Mouse (Mus musculus) kidney, adult 11 months (tissue): ENCODE data around the gene Rcan2.

Experiments used
- DNase-seq: peaks from one replicate; pipeline ENCODE4 v3.0.0; 2022

The Rcan2 gene

DNA sequence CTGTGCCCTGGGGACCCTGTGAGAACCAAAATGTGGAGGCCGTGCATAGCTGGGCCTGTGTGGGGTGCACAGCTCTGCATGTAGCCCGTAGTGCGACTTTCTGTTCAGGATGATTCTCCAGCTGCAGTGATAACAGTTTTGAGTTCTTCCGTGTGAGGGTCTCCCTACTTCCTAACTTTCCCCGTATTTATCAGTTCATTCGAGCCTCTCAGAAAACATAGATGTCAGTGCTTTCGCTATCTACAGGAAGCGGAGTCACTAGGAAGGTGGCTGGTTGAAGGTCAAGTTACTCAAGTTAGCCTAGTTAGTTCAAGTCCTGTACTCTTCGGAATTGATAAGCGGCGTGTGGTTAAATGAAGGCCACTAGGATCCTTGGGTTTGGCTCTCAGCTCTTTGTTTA, 130.6 kb downstream of the Rcan2 start:
- no peak for DNase-seq

DNA sequence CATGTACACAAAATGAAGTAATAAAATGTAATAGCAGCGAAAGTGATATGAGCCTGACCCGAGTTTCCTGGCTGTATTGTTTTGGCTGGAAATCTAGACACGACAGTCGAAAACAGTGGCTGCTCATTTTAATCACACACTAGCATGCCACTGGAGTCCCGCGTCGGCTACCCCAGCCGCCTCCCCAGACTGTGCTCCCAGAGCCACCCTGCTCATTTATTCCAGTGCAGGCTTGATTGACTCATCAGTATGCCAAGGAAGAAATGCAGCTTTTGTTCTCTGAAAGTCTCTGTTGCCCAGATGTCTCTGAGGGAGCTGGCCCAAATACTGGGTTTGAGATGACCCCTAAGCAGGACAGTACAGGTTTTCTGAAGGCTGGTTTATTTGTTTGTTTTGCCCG, 132.9 kb downstream of the Rcan2 start:
- no peak for DNase-seq

DNA sequence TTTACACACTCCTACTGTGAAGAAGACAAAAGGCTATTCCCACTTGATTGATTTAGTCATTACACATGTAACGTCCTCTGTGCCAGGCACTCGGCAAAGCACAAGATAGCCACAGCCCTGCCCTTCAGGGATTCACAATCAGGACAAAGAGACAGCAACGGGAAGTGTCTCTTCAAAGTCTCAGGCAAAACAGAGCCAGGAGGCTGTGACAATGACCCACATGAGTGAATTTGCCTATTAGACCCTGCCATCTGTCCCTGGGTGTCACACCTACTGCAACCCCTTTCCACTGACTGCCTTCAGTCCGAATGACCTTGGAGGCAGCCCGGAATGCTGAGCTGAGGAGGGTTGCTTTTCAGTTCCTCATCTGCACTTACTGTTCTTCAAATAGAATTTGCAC, 151.1 kb downstream of the Rcan2 start:
- DNase-seq = no peak

DNA sequence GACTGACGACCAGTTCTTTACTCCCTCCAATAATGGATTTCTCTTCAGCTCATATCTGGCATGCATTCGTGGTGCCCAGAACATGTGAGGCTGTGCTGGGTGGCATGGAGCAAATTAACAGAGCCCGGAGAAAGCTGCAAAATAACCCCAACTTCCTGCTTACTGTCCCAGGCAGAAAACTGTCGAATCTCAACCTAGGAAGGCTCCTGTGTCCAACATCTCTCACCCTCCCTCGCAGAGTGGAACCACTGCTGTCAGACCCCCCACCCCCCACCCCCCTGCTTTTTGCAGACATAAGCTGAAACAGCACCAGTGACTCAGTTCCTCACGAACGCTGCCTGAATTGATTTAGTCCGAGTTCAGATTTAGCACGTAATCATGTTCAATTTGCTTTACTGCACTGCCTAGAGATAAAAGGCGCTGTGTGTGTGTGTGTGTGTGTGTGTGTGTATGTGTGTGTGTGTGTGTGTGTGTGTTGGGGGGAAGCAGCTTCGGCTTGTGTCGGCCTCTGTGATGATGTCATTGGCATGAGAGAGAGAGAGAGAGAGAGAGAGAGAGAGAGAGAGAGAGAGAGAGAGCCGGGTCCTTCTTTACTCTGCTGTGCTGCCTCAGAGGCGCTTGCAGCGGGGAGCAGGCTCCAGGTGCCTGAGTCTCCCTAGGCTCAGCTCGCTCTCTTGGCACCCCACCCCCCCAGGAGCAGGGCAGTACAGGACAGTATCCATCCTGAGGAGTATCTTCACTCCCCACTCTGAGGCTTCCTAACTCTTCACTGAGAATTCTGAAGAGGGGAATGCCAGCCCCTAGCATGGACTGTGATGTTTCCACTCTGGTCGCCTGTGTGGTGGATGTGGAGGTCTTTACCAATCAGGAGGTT, 151.7 kb downstream of the Rcan2 start:
- DNase-seq = no peak

DNA sequence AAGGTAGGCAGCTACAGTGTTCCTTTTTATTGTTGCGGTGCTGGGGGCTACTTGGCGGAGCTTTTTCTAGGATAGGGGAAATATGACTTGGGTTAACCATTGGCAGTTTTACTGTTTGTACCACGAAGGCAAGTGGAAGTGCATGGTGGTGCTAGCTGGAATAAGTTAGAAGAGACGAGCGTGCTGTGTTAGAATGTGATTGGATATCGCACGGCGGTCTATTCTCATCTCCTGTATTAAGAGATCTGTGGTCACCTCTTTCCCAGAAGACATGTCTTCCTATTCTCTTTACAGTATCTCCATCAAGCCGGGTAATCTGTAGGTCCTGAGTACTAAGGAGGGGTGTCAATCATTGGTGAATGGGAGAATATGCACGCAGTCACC, 152.4 kb downstream of the Rcan2 start:
- DNase-seq = no peak

DNA sequence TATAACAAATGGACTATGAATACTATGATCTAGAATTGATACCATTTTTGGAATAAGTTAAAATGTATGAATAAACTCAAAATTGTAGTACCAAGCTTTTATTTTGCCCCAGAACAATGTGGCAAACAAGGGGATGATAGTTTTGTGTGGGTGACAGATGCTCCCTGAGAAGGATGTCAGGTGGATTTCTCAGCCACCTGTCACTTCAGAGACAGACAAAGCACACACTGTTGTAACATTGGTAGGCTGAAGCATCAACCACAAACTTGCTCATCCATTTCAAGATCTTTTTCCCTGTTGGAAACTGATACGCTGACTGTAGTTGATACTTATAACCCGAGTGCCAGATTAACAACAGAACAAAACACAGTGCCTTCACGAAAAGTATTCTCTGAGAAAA, 158.6 kb downstream of the Rcan2 start:
- DNase-seq = no peak

DNA sequence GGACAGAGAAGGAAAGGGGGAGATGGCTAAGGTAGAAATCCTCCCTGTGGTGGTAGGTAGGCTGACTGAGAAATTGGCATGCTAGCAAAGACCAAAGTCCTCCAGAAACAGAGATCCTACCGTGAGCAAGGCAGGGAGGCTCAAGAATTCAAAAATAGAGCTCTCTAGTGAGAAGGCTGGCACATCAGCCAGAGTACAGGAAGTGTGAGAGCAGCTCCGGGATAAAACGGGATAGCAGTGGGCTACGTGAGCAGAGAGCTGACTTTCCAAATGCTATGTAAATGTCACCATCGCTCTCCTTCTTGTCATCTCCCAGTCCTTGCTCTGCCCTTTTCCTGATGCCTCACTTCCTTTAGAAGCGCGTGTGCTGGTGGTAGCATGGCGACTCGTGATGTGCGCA, 168.8 kb downstream of the Rcan2 start:
- DNase-seq = no peak

DNA sequence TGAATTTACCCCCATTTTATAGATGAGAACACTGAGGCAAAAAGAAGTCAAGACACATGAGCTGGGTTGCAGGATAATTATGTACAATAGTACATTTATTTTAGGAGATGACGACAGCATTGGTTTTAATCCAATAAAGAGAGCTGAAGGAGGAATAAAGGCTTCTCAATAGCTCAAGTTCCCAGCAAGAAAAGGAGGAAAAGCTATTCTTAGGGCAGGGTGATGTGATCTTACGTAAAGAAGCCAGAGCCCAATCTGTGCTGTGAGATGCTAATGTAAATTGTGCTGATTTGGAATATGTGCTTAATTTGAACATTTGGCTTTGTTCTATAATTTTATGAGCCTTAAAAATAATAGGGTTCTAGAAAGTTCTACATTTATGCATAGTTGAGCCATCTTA, 176.4 kb downstream of the Rcan2 start:
- no peak for DNase-seq

GRCm38 (mm10) chr17:43979925-43980324, 178.8 kb downstream of the Rcan2 start:
- DNase-seq = no peak

- DNase-seq = no peak
These were observed 181.4 kb downstream of the Rcan2 start for GRCm38 (mm10) chr17:43982505-43982904.

DNA sequence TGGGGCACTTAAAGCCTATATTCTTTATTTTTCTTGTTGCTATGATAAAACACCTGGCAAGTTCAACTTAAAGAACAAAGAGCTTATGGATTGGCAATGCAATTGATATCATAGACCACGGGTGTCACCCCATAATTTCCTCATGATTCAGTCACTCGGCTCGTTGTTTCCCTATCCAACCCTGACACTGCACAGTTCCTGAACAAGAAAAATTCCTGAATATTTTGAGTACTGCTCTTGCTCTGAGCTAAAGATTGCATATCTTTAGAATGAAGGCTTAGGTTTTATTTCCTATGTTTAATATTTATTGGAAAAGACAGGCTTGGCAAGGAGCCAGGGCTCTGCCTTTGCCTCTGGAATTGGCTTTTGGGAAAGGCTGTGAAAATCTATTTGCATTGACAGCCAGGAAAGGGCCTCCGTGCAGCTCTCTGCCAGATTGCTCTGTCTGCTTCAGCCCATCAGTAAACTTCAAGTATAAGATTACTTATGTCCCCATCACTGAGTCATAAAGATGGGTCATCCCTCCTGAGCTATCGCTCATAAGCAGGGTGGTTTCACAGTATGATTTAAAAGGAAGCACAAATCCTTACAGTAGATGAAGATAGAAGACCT, 188.3 kb downstream of the Rcan2 start:
- no peak for DNase-seq

DNA sequence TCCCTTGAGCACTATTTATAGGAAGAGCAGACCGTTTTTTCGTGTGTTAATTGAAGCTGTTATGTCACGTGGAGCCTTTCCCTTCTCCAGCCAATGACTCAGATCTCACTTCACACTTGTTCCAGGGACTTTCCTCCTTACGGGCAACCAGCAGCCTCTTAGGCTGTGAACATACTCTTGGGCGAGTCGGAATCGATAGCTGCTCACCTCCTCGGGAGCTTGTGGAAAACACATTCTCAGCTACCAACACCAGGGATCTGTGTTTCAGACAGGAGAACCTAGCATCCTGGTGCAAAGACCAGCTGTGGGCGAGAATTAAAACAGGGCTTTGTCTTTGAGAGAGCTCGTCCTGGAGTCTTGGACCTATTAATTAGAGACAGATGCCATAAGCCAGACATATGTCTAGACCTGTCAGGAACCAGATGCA, 189.8 kb downstream of the Rcan2 start:
- DNase-seq = no peak

DNA sequence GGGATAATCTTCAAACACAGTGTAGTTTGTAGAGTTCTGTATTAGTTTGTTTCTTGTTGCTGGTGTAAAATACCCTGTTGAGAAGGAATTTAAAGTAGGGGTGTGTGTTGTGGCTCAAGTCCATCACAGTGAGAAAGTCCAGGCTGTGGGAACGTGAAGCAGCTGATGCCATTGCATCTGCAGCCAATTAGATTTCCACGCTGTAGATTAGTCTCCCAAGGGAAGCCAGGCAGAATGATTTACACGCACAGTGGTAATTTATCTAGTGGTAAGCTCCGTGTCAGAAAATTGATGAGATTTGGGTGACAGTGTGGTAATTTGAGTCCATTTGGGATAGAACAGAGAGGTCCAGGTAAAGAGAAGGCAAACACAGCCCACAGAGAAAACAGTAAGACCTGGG, 192.9 kb downstream of the Rcan2 start:
- DNase-seq = no peak

DNA sequence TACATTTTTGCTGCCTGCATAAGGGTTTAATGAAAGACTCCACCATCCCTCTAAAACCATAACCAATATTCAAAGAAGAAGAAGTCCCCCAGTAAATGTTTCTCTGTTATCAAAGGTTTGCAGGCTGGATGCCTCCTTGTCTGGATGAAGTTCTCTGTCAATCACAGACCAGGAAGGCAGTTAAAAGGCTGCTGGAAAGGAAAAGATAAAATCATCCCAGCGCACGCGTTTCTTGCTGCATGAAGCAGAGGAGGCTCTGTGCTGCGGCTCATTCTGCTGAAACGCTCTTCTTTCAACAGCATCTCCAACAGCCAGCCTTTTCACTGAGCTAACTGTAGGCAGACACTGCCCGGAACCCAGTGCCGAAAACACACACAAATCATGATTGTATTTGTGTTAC, 196.4 kb downstream of the Rcan2 start:
- no peak for DNase-seq

DNA sequence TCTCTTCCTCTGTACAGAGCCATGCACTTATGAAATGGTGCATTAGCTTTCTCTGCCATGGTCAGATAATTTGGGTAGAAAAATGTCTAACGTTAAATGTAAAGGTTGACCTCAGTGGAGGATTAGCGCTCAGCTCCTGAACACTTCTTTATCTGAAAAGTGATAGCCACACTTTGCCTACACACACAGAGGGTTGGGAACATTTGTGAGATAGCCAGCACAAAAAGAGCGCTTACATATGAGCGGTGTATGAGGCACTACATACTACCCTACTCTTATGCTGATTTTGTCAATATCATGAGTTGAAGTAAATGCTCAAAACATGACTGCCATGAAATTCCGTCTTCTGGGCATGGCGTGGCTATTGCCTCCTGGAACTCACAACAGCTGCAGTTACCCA, 196.9 kb downstream of the Rcan2 start:
- DNase-seq = no peak

DNA sequence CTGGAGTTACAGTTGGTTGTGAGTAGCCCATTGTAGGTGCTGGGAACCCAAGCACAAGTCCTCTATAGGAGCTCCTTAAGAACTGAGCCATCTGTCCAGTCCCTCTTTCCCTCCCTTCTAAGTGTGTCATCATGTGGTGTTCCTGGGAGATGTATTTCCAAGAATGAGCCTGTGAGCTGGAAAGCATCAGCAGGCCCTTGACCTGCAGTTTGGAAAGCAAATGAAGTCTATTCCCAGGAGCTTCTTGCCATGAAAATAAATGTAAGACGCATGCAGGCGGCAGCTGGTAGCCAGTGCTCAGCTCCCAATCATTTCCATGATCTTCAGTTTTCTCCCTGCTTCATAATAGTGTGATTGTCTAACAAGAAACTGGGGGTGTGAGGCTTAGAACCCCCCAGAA, 203.2 kb downstream of the Rcan2 start:
- DNase-seq = no peak

DNA sequence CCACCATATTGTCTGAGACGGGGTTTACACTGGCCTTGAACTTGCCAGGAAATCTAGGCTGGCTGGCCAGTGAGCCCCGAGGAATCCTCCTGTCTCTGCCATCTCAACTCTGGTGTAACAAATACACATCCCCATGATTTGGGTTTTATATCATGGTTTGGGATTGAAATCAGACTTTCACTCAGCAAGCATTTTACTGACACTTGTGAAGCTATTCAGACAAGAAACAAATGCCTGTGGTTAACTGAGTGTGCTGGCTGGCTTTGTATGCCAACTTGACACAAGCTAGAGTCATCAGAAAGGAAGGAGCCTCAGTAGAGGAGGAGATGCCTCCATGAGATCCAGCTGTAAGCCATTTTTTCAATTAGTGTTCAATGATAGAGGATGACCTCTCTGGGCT, 206.3 kb downstream of the Rcan2 start:
- no peak for DNase-seq

- no peak for DNase-seq
These were observed 210.8 kb downstream of the Rcan2 start for GRCm38 (mm10) chr17:44011917-44012316.

DNA sequence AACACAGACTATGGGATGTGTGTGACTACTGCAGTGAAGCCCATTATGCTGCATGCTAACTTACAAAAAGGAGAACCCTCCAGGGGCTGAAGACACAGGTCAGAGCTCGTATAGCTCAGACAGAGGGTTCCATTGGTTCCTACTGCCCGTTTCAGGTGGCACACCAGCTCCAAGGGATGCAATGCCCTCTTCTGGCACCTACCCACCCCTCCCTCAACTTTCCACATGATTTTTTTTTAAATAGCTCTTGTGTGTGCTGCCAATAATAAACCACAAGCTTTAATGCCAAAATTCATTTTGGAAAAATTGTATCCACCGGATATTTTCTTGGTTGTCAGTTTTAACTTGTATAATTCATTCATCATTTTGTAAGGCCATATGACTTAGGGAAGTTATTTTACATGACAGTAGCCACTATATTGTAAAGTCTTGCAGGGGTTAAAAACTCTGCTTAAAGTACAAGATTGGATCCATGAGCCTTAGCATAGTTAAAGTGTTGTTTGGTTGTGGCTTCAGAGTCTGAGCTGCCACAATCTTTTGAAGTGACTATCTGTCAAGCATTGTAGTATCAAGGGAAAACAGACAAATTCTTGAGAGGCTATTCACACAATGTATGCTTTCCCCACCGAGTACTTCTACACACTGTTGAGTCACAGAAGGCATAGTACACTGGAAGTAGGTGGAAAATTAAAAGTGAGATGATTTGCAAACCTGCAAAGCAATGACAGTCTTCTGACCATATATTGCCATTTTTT, 212.8 kb downstream of the Rcan2 start:
- DNase-seq = no peak

DNA sequence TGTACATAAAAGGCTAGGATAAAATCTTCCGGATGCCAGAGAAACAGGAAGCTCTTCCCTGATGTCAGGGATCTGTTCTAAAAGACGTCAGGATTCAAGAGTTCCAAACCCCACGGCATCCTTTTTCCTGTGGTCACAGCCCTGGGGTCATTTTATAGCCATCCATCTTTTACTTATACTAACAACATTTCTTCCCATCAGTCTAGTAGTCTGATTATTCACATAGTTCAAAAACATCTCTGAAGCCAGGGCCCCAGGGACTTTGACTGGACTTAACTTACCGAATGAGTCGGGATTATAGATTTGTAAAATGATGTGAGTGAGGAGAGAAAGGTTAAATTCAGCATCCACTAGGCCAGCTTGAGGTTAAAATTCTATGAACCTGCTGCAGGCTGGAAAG, 215.2 kb downstream of the Rcan2 start:
- DNase-seq = no peak

DNA sequence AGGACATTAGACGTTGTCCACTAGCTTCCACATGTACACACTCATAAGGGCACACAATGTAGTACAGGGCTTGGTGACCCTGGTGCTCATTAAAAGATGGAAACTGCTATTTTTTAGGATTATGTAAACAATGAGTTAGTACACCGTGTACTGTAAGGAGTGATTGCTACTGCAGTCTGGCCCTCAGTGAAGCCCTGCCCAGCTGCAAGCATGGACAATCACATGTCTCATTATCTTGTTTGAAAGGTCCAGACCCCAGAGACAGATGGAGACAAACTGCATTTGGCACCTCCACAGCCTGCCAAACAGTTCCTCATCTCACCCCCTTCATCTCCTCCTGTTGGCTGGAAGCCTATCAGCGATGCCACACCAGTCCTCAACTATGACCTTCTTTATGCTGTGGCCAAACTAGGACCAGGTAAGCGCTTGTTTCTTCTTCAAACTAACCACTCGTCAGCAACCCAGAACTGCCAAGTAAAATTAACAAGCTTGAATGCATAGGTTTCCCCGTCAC, 219.6 kb downstream of the Rcan2 start:
- no peak for DNase-seq

DNA sequence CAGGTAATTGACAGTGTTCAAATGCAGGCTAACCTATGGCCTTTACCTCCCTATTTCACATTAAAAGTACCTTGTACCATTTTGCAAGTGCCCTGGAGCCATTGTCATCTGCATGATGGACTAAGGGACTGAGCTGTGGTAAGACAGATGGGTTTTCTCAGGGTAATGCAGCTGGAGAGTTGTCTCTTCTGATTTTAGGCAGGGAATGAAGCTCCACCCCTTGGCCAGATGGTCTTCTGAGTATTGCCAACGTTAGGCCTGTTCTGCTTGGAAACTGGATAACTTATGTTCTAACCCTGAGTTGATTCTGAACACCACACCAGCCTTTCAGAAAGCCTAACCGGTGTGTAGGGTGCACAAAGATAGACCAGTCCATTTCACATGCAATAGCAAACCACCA, 222.7 kb downstream of the Rcan2 start:
- no peak for DNase-seq

DNA sequence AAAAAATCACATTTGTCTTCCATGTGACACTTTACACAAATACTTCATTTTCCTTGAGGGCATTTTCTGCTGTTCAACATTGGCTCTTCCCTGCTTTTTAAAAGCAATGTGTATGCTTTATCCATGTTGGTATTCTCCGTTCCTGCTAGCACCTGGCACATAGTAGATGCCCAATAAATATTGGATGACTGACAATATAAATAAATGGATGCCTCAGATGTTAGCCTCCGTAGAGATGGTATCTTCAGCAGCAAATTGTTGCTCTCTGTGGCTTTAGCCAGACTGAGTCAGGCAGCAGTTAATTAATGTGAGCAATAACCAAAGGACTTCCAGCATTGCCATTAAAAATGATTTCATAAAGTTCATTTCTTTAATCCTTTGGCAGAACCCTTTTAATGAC, 223.9 kb downstream of the Rcan2 start:
- no peak for DNase-seq

DNA sequence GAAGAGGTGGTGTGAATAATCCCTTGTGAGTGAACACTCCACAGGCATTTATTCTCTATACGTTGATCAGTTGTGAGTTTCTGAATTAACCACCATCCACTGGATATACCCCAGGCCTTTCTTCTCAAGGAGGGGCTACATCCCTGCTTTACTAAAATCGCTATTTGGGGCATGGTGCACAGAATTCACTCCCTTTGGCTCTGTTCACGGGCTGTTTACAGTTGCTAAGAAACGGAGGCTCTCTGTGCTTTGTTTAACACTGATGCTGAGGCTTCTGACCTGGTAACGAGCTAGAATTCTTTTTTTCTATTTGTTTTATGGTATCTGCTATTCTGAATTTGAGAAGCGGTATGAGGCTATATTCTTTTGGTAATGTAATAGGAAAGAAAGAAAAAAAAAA, 224.8 kb downstream of the Rcan2 start:
- no peak for DNase-seq
